Mouse (Mus musculus): ENCODE measurements around the gene Hoxa13. TPM values are rescaled to one million over a fixed set of nuclear protein-coding genes. Genes with fewer than 3 reads are reported as not detected.
A peak's percentile ranks its signal among the peaks of the same experiment; 100 is the strongest.

The Hoxa13 gene
- total RNA-seq, 4 experiments from 2014 or later = 4.1 to 5.2 (median 4.9) TPM

- DNase-seq (ENCODE audit: low spot score in 2 of 2) = no peak
Measured at GRCm38 (mm10) chr6:52224895-52225611, 35.6 kb downstream of the Hoxa13 start.

- DNase-seq (ENCODE audit: low spot score in 2 of 2) = no peak
Measured at GRCm38 (mm10) chr6:52223939-52224760, 36.5 kb downstream of the Hoxa13 start.

GRCm38 (mm10) chr6:52222729-52223128 is 38.0 kb downstream of the Hoxa13 start:
- DNase-seq (ENCODE audit: low spot score in 2 of 2) = no peak

GRCm38 (mm10) chr6:52221993-52222685 is 38.5 kb downstream of the Hoxa13 start:
- no peak for DNase-seq (ENCODE audit: low spot score in 2 of 2)

GRCm38 (mm10) chr6:52221337-52221992 is 39.2 kb downstream of the Hoxa13 start, which contains the start of gene Hoxa7:
Gene Hoxa7 (minus strand): TSS chr6:52221854.
- DNase-seq (ENCODE audit: low spot score in 2 of 2) = peak; percentile 92

- DNase-seq (ENCODE audit: low spot score in 2 of 2) = no peak
Measured at GRCm38 (mm10) chr6:52220865-52221310, 39.8 kb downstream of the Hoxa13 start.

GRCm38 (mm10) chr6:52220003-52220864 is 40.4 kb downstream of the Hoxa13 start:
- DNase-seq (ENCODE audit: low spot score in 2 of 2) = no peak

- no peak for DNase-seq (ENCODE audit: low spot score in 2 of 2)
Measured at GRCm38 (mm10) chr6:52219234-52219942, 41.3 kb downstream of the Hoxa13 start.

- no peak for DNase-seq (ENCODE audit: low spot score in 2 of 2)
Measured at GRCm38 (mm10) chr6:52218643-52219215, 42.0 kb downstream of the Hoxa13 start.

GRCm38 (mm10) chr6:52217895-52218642 is 42.6 kb downstream of the Hoxa13 start:
- no peak for DNase-seq (ENCODE audit: low spot score in 2 of 2)

- peak; percentile 77 to 82 for DNase-seq (ENCODE audit: low spot score in 2 of 2)
Measured at GRCm38 (mm10) chr6:52217459-52217768, 43.3 kb downstream of the Hoxa13 start.

GRCm38 (mm10) chr6:52216691-52217458 is 43.8 kb downstream of the Hoxa13 start:
- peak in 1 of 2 experiments; percentile 14 for DNase-seq (ENCODE audit: low spot score in 2 of 2)

GRCm38 (mm10) chr6:52215771-52216535 is 44.7 kb downstream of the Hoxa13 start:
- no peak for DNase-seq (ENCODE audit: low spot score in 2 of 2)

- DNase-seq (ENCODE audit: low spot score in 2 of 2) = no peak
Measured at GRCm38 (mm10) chr6:52215070-52215469, 45.6 kb downstream of the Hoxa13 start.

GRCm38 (mm10) chr6:52214271-52214670 is 46.4 kb downstream of the Hoxa13 start:
- peak in 1 of 2 experiments; percentile 4 for DNase-seq (ENCODE audit: low spot score in 2 of 2)

- DNase-seq (ENCODE audit: low spot score in 2 of 2) = peak; percentile 43 to 54
Measured at GRCm38 (mm10) chr6:52213119-52213986, 47.3 kb downstream of the Hoxa13 start, which contains the start of the genes Hoxa3 and Gm28308. Gene Hoxa3 (minus strand): TSS chr6:52213336. Gene Gm28308 (minus strand): TSS chr6:52213339.
